Mouse (Mus musculus) stomach, embryonic 14.5 days (tissue): ENCODE results near the gene Gdf1. TPM values are rescaled to one million over a fixed set of nuclear protein-coding genes. Genes with fewer than 3 reads are reported as not detected.

Source experiments
- ATAC-seq: fragments of 200-750 bp; cut with Nextera tagmentation; 2 replicates; pipeline ENCODE4 v1.8.0; 2017; ENCODE audit warnings: low read depth, moderate TSS enrichment; ENCODE audit not compliant: insufficient number of reproducible peaks, insufficient read depth, low FRiP score
- H3K27ac ChIP-seq: fragments of 300-500 bp; sonication (generic); 2 replicates; pipeline ENCODE4 v1.5.1; 2014; ENCODE audit warnings: mild to moderate bottlenecking, low read length, moderate library complexity, mixed read lengths
- H3K27me3 ChIP-seq: fragments of 300-500 bp; sonication (generic); 2 replicates; pipeline ENCODE4 v1.6.1; 2014; ENCODE audit warnings: low read length, control low read depth, mixed read lengths; ENCODE audit not compliant: control insufficient read depth, insufficient read depth
- H3K36me3 ChIP-seq: fragments of 300-500 bp; sonication (generic); 2 replicates; pipeline ENCODE4 v1.6.1; 2014; ENCODE audit warnings: mild to moderate bottlenecking, control low read depth, low read length, moderate library complexity, mixed read lengths; ENCODE audit not compliant: control insufficient read depth, insufficient read depth
- H3K4me1 ChIP-seq: fragments of 300-500 bp; sonication (generic); 2 replicates; pipeline ENCODE4 v1.6.1; 2014; ENCODE audit warnings: low read length, control low read depth, mixed read lengths; ENCODE audit not compliant: control insufficient read depth, insufficient read depth
- H3K4me2 ChIP-seq: fragments of 300-500 bp; sonication (generic); replicated peaks from 2 replicates; pipeline ENCODE4 v1.6.1; 2014; ENCODE audit warnings: low read depth, low read length, control low read depth
- H3K4me3 ChIP-seq: fragments of 300-500 bp; sonication (generic); 2 replicates; pipeline ENCODE4 v1.5.1; 2014; ENCODE audit warnings: low read depth, low read length, control low read depth
- H3K9ac ChIP-seq: fragments of 300-500 bp; sonication (generic); replicated peaks from 2 replicates; pipeline ENCODE4 v1.6.1; 2014; ENCODE audit warnings: low read depth, mild to moderate bottlenecking, control low read depth, low read length, moderate library complexity, mixed read lengths
- H3K9me3 ChIP-seq: fragments of 300-500 bp; sonication (generic); 2 replicates; pipeline ENCODE4 v1.6.1; 2016; ENCODE audit warnings: low read depth, low read length, control low read depth; ENCODE audit not compliant: control insufficient read depth
- WGBS: fragments of 180-500 bp; shearing (Covaris S2); extraction: QIAGEN DNeasy Blood & Tissue Kit; methylation state at CpG from one replicate; pipeline ENCODE4 v1.1.7; 2014; 5-methylcytosine and 5-hydroxymethylcytosine counted together
- polyA plus RNA-seq: library from polyadenylated mRNA; unstranded; fragments of >200 nt; fragmentation: Nextera tagmentation; extraction: Ambion mirVana; gene quantifications from 2 replicates; pipeline ENCODE4 v1.2.1, GENCODE M21; 2014

Gene Gdf1
- polyA plus RNA-seq, 1 experiment from 2014 or later: 0.35 TPM

DNA sequence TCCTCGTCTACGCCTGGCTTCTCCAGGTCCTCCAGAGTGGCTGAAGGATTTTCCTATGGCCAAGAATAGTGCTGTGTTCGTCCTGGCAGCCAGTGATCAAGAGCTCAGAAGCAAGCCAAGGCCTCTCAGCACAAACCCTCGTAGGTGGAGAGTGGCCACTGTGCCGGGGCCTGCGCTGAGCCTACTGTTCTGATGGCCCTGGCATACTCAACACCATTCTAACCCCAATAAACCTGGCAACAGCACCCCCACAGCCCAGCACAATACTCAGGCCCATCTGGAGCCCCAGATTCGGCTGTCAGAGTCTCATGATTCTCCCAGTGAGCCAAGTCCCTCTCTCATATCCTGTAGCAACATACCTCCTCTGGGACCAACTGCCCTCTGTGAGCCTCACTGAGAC lies 11.0 kb downstream of the Gdf1 start:
- Histone ChIP-seq H3K27me3 (no peaks in the 10 kb centered on the region), H3K4me2 (no peak overlapping the region), H3K27ac (no peak overlapping the region), H3K36me3 (peaks cover 74% of the 10 kb centered on the region), H3K9ac (no peak overlapping the region), H3K4me3 (no peak overlapping the region), H3K9me3 (no peaks in the 10 kb centered on the region), H3K4me1 (no peaks in the 10 kb centered on the region)
- no peak for ATAC-seq
- 90% methylated on average over 7 of the region's 7 CpGs for WGBS

DNA sequence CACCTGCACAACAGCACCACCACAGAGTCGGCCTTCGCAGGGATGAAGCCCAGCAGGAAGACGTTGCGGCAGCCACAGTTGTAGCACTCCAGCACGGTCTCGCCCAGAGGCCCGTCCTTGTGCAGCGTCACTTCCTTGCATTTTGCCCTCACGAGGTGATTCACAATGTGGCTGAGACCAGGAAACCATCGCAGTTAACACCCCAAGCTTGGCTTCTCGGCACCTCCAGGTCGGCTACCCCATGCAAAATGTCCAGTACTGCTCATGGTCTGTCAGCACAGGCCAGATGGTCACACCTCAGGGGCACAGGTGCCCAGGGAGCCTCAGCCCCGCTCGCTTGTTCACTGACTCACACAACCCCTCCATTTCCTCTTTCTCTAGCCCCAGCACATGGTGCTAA lies 12.4 kb downstream of the Gdf1 start:
- WGBS: 92% methylated on average over 14 of the region's 14 CpGs
- Histone ChIP-seq H3K27ac (no peak overlapping the region), H3K36me3 (peaks cover 65% of the 10 kb centered on the region), H3K9ac (no peak overlapping the region), H3K27me3 (no peaks in the 10 kb centered on the region), H3K4me1 (no peaks in the 10 kb centered on the region), H3K4me3 (no peak overlapping the region), H3K9me3 (no peaks in the 10 kb centered on the region), H3K4me2 (no peak overlapping the region)
- no peak for ATAC-seq

DNA sequence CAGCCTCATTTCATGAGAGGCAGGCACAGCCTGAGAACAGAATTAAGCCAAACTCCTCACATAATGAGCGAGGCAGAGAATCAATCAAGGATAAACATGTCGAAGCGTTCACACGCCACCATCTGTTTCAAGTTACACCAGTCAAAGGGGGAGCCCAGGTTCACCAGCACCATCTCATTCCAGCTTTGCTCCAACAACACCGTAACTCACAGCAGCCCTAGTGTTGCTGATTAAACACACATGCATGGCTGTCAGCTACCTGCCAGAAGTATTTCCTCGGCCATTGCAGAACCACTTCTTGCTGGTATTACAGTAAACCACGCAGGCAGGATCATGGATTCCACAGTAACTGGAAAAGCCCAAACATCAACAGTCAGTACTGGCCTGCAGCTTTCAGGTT lies 13.5 kb downstream of the Gdf1 start:
- 59% methylated on average over 7 of the region's 7 CpGs for WGBS
- no peak overlapping the region for H3K9ac ChIP-seq
- no peaks in the 10 kb centered on the region for H3K9me3 ChIP-seq
- no peak overlapping the region for H3K4me3 ChIP-seq
- H3K27me3 ChIP-seq: no peaks in the 10 kb centered on the region
- no peak overlapping the region for H3K4me2 ChIP-seq
- H3K4me1 ChIP-seq: no peaks in the 10 kb centered on the region
- no peak for ATAC-seq
- peaks cover 54% of the 10 kb centered on the region for H3K36me3 ChIP-seq
- H3K27ac ChIP-seq: no peak overlapping the region

DNA sequence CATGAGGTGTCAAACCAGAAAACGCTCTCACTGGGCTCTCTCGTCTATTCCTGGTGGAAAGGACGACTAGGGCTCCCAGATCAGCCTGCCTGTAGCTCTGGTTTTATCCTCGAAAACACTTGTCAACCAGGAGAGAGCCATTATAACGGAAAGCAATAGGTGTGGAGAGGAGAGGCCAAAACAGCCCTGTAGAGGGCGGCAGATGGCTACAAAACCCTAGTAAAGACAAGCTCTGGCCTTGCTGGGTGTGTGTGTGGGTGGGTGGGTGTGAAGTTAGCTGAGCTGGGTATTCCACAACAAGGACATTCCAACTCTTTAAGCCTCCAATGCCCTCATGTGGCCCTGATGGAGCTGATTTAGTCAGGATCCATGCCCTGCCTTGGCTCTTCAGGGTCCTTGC lies 14.1 kb downstream of the Gdf1 start:
- H3K27me3 ChIP-seq: no peaks in the 10 kb centered on the region
- WGBS: 53% methylated on average over 6 of the region's 6 CpGs
- no peak overlapping the region for H3K4me2 ChIP-seq
- no peaks in the 10 kb centered on the region for H3K4me1 ChIP-seq
- H3K27ac ChIP-seq: no peak overlapping the region
- no peak for ATAC-seq
- H3K9ac ChIP-seq: no peak overlapping the region
- H3K36me3 ChIP-seq: peaks cover 48% of the 10 kb centered on the region
- H3K4me3 ChIP-seq: no peak overlapping the region
- H3K9me3 ChIP-seq: no peaks in the 10 kb centered on the region

DNA sequence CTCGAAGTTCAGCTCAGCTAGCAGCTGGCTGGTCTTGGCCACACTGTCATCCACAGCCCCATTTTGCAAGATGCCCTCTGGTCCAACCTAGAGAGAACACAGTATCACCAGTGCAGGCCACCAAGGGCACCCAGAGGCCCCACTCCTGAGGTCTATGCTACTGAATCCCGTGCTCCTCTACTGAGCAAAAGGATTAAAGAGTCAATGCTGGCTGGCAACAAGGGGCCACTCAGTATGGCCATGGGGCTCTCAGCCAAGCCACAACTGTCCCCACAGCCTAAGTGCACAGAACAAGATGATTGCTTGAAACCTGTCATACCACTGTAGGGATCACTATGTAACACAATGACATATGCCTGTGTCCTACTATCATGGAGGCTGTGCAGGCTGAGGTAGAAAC lies 14.7 kb downstream of the Gdf1 start:
- Histone ChIP-seq H3K9ac (no peak overlapping the region), H3K4me2 (no peak overlapping the region), H3K27me3 (no peaks in the 10 kb centered on the region), H3K4me1 (no peaks in the 10 kb centered on the region), H3K4me3 (no peak overlapping the region), H3K36me3 (peaks cover 42% of the 10 kb centered on the region), H3K27ac (no peak overlapping the region), H3K9me3 (no peaks in the 10 kb centered on the region)
- no peak for ATAC-seq
- WGBS: 87% methylated on average over 2 of the region's 2 CpGs

DNA sequence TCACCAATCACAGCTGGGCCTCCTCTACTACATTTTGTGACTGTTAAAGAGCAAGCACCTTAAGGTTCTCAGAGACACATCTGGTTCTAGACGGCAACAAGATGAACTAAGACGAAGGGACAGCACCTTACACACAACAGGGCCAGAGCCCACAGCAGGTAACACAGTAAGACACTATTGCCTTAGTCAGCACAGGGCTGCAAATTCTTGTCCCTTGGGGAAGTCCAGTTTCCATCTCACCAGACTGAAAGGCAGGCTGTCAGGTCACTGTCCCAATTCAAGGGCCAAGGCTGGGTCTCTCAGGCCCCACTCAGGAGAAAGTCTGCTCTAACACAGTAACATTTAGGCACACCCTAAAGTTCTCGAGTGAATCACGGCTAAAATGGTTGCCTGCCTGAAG lies 17.8 kb downstream of the Gdf1 start:
- ATAC-seq: no peak
- Histone ChIP-seq H3K36me3 (peaks cover 19% of the 10 kb centered on the region), H3K4me2 (no peak overlapping the region), H3K9me3 (no peaks in the 10 kb centered on the region), H3K27ac (no peak overlapping the region), H3K4me3 (no peak overlapping the region), H3K9ac (no peak overlapping the region), H3K4me1 (peaks cover 21% of the 10 kb centered on the region), H3K27me3 (no peaks in the 10 kb centered on the region)
- WGBS: 82% methylated on average over 4 of the region's 4 CpGs

DNA sequence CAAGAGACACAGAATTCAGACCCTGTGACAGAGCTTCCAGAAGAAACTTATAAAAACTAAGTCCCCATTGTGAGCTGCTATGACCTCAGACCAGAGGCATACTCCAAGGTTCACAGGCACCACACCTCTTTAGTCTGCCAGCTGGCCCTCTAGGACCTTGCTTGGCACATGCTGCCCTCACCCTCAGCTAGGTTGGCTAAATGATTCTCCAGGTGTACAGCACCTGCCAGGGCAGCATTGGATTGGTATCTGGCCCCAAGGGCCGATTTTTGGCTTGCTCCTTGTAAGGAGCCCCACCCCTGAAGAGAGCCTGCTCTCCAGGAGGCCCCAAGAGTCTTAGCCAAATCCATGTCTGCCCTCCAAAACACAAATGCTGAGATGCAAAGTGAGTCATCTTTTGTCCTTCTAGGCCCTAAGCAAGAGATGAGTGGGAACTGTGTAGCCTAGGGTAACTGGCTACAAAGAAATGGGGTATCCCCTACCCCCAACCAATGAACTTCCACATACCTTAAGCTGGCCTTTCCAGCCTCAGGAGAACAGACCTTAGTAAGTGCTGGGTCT lies 18.3 kb downstream of the Gdf1 start:
- 77% methylated on average over 1 of the region's 1 CpGs for WGBS
- Histone ChIP-seq H3K4me3 (no peak overlapping the region), H3K9me3 (no peaks in the 10 kb centered on the region), H3K4me1 (peaks cover 21% of the 10 kb centered on the region), H3K27me3 (no peaks in the 10 kb centered on the region), H3K27ac (no peak overlapping the region), H3K36me3 (peaks cover 16% of the 10 kb centered on the region), H3K9ac (no peak overlapping the region), H3K4me2 (no peak overlapping the region)
- ATAC-seq: no peak

DNA sequence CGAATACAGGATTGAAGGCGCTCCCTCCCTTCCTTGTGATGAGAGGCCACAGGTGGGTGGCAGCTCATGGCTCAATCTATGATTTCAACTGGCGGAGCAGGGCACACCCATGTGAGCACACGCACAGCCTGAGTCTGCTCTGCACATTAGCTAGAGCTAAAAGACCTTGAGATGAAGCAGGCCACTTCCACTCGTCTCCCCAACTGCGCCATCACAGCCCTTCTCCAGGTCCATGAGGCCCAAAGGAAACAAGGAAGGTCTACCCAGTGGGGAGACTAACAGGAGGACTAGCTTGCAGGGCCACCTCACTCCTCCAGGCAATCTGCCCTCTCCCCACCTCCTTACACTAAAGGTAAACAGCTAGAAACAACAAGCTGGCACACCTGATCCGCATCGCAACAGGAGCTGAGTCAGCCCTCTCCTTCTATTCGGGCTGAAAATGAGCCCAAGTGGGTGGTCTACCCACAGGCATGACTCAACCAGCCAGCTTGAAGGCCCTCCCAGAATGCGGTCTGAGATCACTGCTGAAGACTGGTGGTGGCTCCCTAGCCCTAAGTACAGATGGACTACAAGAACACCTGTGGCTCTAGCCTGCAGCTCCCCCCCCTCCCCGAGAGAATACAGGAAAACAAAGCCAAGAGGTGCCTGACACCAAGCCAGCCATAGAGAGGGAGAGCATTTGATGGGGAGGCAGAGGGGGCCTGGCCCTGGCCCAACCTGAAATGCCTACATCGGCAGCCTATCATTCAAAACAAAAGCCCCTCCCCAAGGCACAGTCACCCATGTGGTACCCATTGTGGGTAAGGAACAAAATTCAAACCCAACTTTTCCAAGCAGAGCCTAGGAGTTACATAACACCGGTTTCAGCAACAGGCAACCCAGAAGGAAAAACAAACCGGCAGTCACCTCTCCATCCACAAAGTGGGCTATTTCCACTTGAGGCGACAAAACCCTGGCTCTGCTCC lies 21.7 kb downstream of the Gdf1 start:
- peaks cover 27% of the 10 kb centered on the region for H3K4me1 ChIP-seq

More for the DNA sequence above, 21.7 kb downstream of the Gdf1 start:
- H3K4me2 ChIP-seq: peak overlapping the region; percentile 100
- no peaks in the 10 kb centered on the region for H3K9me3 ChIP-seq
- H3K27ac ChIP-seq: peak overlapping the region; percentile 15; the same call in 1 of the 2 replicates
- H3K36me3 ChIP-seq: peaks cover 10% of the 10 kb centered on the region; the same call in 1 of the 2 replicates
- ATAC-seq: no peak
- WGBS: 38% methylated on average over 15 of the region's 15 CpGs
- H3K27me3 ChIP-seq: no peaks in the 10 kb centered on the region
- H3K9ac ChIP-seq: peak overlapping the region; percentile 81
- H3K4me3 ChIP-seq: peak overlapping the region; percentile 95
